Mouse (Mus musculus) duodenum, adult 2 months (tissue): ENCODE results near the gene Homez. TPM values are rescaled to one million over a fixed set of nuclear protein-coding genes. Genes with fewer than 3 reads are reported as not detected.

Source experiments
- polyA plus RNA-seq: library from polyadenylated mRNA; depleted of rRNA; stranded (reverse); fragments of >200 nt; gene quantifications from 2 replicates; pipeline ENCODE4 v1.2.3, GENCODE M21; 2012; ENCODE audit warnings: low replicate concordance; rRNA removed

The Homez gene
- 1.5 and 2.0 TPM in 2 replicates for polyA plus RNA-seq

GRCm38 (mm10) chr14:54870861-54871260, at the start of gene Homez:
TSS of gene Homez (minus strand) at chr14:54870961.

GRCm38 (mm10) chr14:54912886-54913285, 42.1 kb upstream of the Homez start, which contains the start of gene Slc22a17:
TSS of gene Slc22a17 (minus strand) at chr14:54913132.

GRCm38 (mm10) chr14:54892200-54892599, 21.4 kb upstream of the Homez start, which contains the start of gene Pabpn1:
TSS of gene Pabpn1 (plus strand) at chr14:54892500.

GRCm38 (mm10) chr14:54883154-54884021, 12.6 kb upstream of the Homez start, which contains the start of the genes Bcl2l2 and Gm20521:
TSS of gene Bcl2l2 (plus strand) at chr14:54883377.
TSS of gene Gm20521 (plus strand) at chr14:54883441.

GRCm38 (mm10) chr14:54877048-54877715, 6.4 kb upstream of the Homez start, which contains the start of gene Ppp1r3e:
TSS of gene Ppp1r3e (minus strand) at chr14:54877550.

GRCm38 (mm10) chr14:54813991-54814390, 56.8 kb downstream of the Homez start, which contains the start of gene Rnf212b:
TSS of gene Rnf212b (plus strand) at chr14:54814141.

Other genes with a start within 250 kb of the Homez start
- gene Psmb11, start 249.5 kb downstream of the Homez start, polyA plus RNA-seq: 0.02 TPM in 1 of 2 replicates, not detected in the other
- gene Gm17606, start 230.0 kb downstream of the Homez start, polyA plus RNA-seq: not detected in 2 replicates
- gene Cdh24, start 229.6 kb downstream of the Homez start, polyA plus RNA-seq: 5.7 and 7.8 TPM in 2 replicates
- gene 1700123O20Rik, start 184.7 kb downstream of the Homez start, polyA plus RNA-seq: 25.6 and 33.7 TPM in 2 replicates
- gene Acin1, start 184.0 kb downstream of the Homez start, polyA plus RNA-seq: 48.2 and 68.8 TPM in 2 replicates
- gene Gm29776, start 172.1 kb downstream of the Homez start, polyA plus RNA-seq: 0.04 and 0.23 TPM in 2 replicates
- 2.4 and 8.7 TPM in 2 replicates for gene Cebpe, start 158.8 kb downstream of the Homez start, polyA plus RNA-seq
- 45.5 and 192 TPM in 2 replicates for gene Slc7a8, start 89.0 kb downstream of the Homez start, polyA plus RNA-seq
- not detected in 2 replicates for gene Rnf212b, start 56.8 kb downstream of the Homez start, polyA plus RNA-seq
- 15.5 and 18.2 TPM in 2 replicates for gene Ppp1r3e, start 6.6 kb upstream of the Homez start, polyA plus RNA-seq
- gene Bcl2l2, start 12.4 kb upstream of the Homez start, polyA plus RNA-seq: 31.3 and 48.5 TPM in 2 replicates
- 10.4 and 10.8 TPM in 2 replicates for gene Gm20521, start 12.5 kb upstream of the Homez start, polyA plus RNA-seq
- gene Pabpn1, start 21.5 kb upstream of the Homez start, polyA plus RNA-seq: 34.7 and 37.9 TPM in 2 replicates
- 16.9 and 36.0 TPM in 2 replicates for gene Slc22a17, start 42.2 kb upstream of the Homez start, polyA plus RNA-seq
- 4.4 and 8.0 TPM in 2 replicates for gene Efs, start 55.2 kb upstream of the Homez start, polyA plus RNA-seq
- 0.92 TPM in 1 of 2 replicates, not detected in the other for gene Il25, start 61.7 kb upstream of the Homez start, polyA plus RNA-seq
- gene Cmtm5, start 65.3 kb upstream of the Homez start, polyA plus RNA-seq: 0.79 and 1.8 TPM in 2 replicates
- gene Myh6, start 96.0 kb upstream of the Homez start, polyA plus RNA-seq: 0.64 TPM in 1 of 2 replicates, not detected in the other
- gene Gm17428, start 106.0 kb upstream of the Homez start, polyA plus RNA-seq: not detected in 2 replicates
- gene Myh7, start 123.7 kb upstream of the Homez start, polyA plus RNA-seq: 0.02 and 0.13 TPM in 2 replicates
- gene Ngdn, start 144.5 kb upstream of the Homez start, polyA plus RNA-seq: 3.6 and 3.8 TPM in 2 replicates
- 1.5 and 2.4 TPM in 2 replicates for gene Zfhx2, start 221.4 kb upstream of the Homez start, polyA plus RNA-seq
- 4.0 and 4.6 TPM in 2 replicates for gene Thtpa, start 223.8 kb upstream of the Homez start, polyA plus RNA-seq
- 83.8 and 83.9 TPM in 2 replicates for gene Ap1g2, start 235.6 kb upstream of the Homez start, polyA plus RNA-seq
- 0.69 and 0.84 TPM in 2 replicates for gene Jph4, start 246.0 kb upstream of the Homez start, polyA plus RNA-seq